Mouse (Mus musculus) B cell, adult 62 days (primary cell): ENCODE data around the gene Tesc. TPM values are rescaled to one million over a fixed set of nuclear protein-coding genes. Genes with fewer than 3 reads are reported as not detected.

Experiments
- total RNA-seq: library from RNA; stranded (reverse); gene quantifications from 4 replicates; pipeline ENCODE4 v1.2.4, GENCODE M21; 2023

Gene Tesc
- 0.60 to 1.6 TPM (median 1.2 TPM) in 3 of 4 replicates, not detected in the other for total RNA-seq

DNA sequence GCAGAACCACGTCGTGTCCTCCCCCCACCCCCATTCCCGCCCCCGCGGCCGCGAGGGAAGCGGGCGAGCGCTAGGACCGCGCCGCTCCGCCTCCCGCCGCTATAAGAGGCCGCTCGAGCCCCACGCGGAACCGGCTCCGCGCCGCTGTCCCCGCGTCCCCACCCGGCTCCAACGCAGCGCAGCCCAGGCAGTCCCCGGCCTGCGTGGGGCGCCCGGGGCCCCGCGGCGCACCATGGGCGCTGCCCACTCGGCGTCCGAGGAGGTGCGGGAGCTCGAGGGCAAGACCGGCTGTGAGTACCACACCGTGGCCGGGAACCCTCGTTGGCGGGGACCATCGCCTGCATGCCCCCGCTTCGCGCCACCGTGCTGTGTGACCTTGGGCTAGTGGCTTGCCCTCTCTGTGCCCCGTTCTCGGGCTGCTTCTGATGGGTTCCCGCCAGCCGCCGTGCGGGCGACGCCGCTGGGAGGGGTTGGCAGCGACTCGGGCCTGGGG is at the start of gene Tesc:
Tesc (plus strand) TSS at position 46 of the 493 bp plus-strand sequence.

Other genes starting within 250 kb of the Tesc start
- gene Nos1, start 246.7 kb upstream of the Tesc start, total RNA-seq: 0.31 to 0.33 TPM (median 0.32 TPM) in 3 of 4 replicates, not detected in the other
- 21.0 to 39.2 TPM (median 26.1 TPM) in 4 replicates for gene Fbxo21, start 51.0 kb upstream of the Tesc start, total RNA-seq
- 21.1 to 24.1 TPM (median 22.5 TPM) in 4 replicates for gene Fbxw8, start 127.7 kb downstream of the Tesc start, total RNA-seq
- not detected in 4 replicates for gene Hrk, start 136.9 kb downstream of the Tesc start, total RNA-seq
- 0.94 to 2.3 TPM (median 1.2 TPM) in 4 replicates for gene Rnft2, start 217.4 kb downstream of the Tesc start, total RNA-seq
- 9.6 to 11.1 TPM (median 10.6 TPM) in 4 replicates for gene 2410131K14Rik, start 217.5 kb downstream of the Tesc start, total RNA-seq